ENCODE assay signal across 19 mouse cellular contexts in genomic region chr12:80701332-80701731, GRCm38 (mm10). TPM values are rescaled to one million over a fixed set of nuclear protein-coding genes. Genes with fewer than 3 reads are reported as not detected.
A peak's percentile ranks its signal among the peaks of the same experiment; 100 is the strongest.
DNase-seq lines count a peak whose midpoint lies in the region; ATAC-seq and TF ChIP-seq lines count a peak whose summit lies in the region.
"Had no signal": no experiment of that assay in that cellular context is flagged by ENCODE, and none has a peak within 500 bp of the region (broad histone marks: within the 10 kb centered on the region; RNA-seq: fewer than 3 reads in every experiment).

No protein-coding gene starts in this region.

- 74% methylated on average over 7 of the region's 7 CpGs for WGBS in heart, embryonic 10.5 days
- 41% methylated on average over 7 of the region's 7 CpGs for WGBS in lung, embryonic 15.5 days

- peaks cover 12% of the 10 kb centered on the region; the same call in 1 of the 2 replicates for H3K4me1 ChIP-seq in heart, embryonic 10.5 days
- peaks cover 17% of the 10 kb centered on the region for H3K4me1 ChIP-seq in lung, embryonic 15.5 days
- H3K4me1 ChIP-seq: limb, embryonic 12.5 days had no signal

- H3K27me3 ChIP-seq in heart, embryonic 10.5 days (ENCODE audit: insufficient read depth, poor library complexity, severe bottlenecking), result 0 out of 2 replicates have a peak, but pooled peaks cover 13% of the 10 kb centered on the region
- no peaks in the 10 kb centered on the region for H3K27me3 ChIP-seq in lung, embryonic 15.5 days
- H3K27me3 ChIP-seq: forebrain, embryonic 13.5 days had no signal

- no peaks in the 10 kb centered on the region for H3K9me3 ChIP-seq in heart, embryonic 10.5 days
- H3K9me3 ChIP-seq in lung, embryonic 15.5 days, result no peaks in the 10 kb centered on the region
- H3K9me3 ChIP-seq: forebrain, embryonic 13.5 days; limb, embryonic 12.5 days; midbrain, embryonic 10.5 days had no signal

- H3K4me2 ChIP-seq in lung, embryonic 15.5 days, result no peak overlapping the region
- H3K4me2 ChIP-seq: forebrain, embryonic 13.5 days; heart, embryonic 11.5 days; limb, embryonic 12.5 days had no signal

- ATAC-seq in lung, embryonic 15.5 days (ENCODE audit: borderline replicate concordance, extremely low read depth, low FRiP score, low TSS enrichment), result peak; percentile 64; the same call in 1 of the 2 replicates
- ATAC-seq: forebrain, embryonic 13.5 days had no signal

- no peak overlapping the region for H3K4me3 ChIP-seq in heart, embryonic 10.5 days
- H3K4me3 ChIP-seq in lung, embryonic 15.5 days, result no peak overlapping the region
- H3K4me3 ChIP-seq: forebrain, embryonic 13.5 days; left cerebral cortex, adult 2 months; limb, embryonic 12.5 days; midbrain, embryonic 10.5 days had no signal

- no peak overlapping the region for H3K9ac ChIP-seq in lung, embryonic 15.5 days
- H3K9ac ChIP-seq: forebrain, embryonic 13.5 days; limb, embryonic 12.5 days had no signal

- TF ChIP-seq CTCF in brain, embryonic 14.5 days (IDR thresholded peaks at IDR 0.05; ENCODE audit: borderline replicate concordance, extremely low read depth, insufficient read depth, insufficient read length), result no peak

- TF ChIP-seq POLR2A in brain, embryonic 14.5 days (IDR thresholded peaks at IDR 0.05; ENCODE audit: borderline replicate concordance, extremely low read depth, insufficient read depth, insufficient read length, poor library complexity, severe bottlenecking), result no peak

- no peaks in the 10 kb centered on the region for H3K36me3 ChIP-seq in heart, embryonic 10.5 days
- H3K36me3 ChIP-seq in lung, embryonic 15.5 days, result no peaks in the 10 kb centered on the region
- H3K36me3 ChIP-seq: limb, embryonic 12.5 days; midbrain, embryonic 10.5 days had no signal

- peak; percentile 54 for DNase-seq in heart, postnatal 4 days
- DNase-seq in heart, embryonic 10.5 days (ENCODE audit: low spot score), result no peak
- no peak for DNase-seq in lung, postnatal 14 days
- DNase-seq in NIH3T3 (ENCODE audit: low read depth), result peak; percentile 87
- DNase-seq in brain, embryonic 14.5 days (ENCODE audit: low read depth), result peak; percentile 38
- no peak for DNase-seq in yolk sac, embryonic 10.5 days (ENCODE audit: low spot score)
- DNase-seq: embryo, embryonic 11 days; gastrocnemius, postnatal 36 days; kidney, adult 11 months; retina, postnatal 1 day; thymus, adult 18-20 months had no signal

- no peak overlapping the region for H3K27ac ChIP-seq in heart, embryonic 10.5 days
- no peak overlapping the region for H3K27ac ChIP-seq in lung, embryonic 15.5 days
- H3K27ac ChIP-seq: forebrain, embryonic 13.5 days; kidney, postnatal 0 days; left cerebral cortex, adult 2 months; limb, embryonic 12.5 days; midbrain, embryonic 10.5 days had no signal

RNA-seq across cellular contexts. Expression of gene Plekhd1, which starts 8.9 kb away (rescaled TPM):
- 1 to 10 TPM in 1 of 2 experiments, under 1 TPM in 1; 0.29 to 1.1 TPM for total RNA-seq in heart, postnatal 4 days (2021)
- polyA plus RNA-seq in heart, embryonic 10.5 days (2016; fragmentation: Nextera tagmentation; extraction: Ambion mirVana), result 0.38 and 0.63 TPM in 2 replicates
- polyA plus RNA-seq in lung, embryonic 15.5 days (2015; fragmentation: Nextera tagmentation; extraction: Ambion mirVana), result 4.0 and 4.2 TPM in 2 replicates
- 2.0 and 3.5 TPM in 2 replicates for polyA plus RNA-seq in brain, embryonic 14.5 days (2012; rRNA removed)
- total RNA-seq: gastrocnemius, postnatal 36 days had no signal

RNA-seq across cellular contexts. Expression of gene Erh, which starts 57.2 kb away (rescaled TPM):
- 10 to 100 TPM; 78.2 to 86.6 TPM for total RNA-seq in heart, postnatal 4 days (2021)
- 265 and 347 TPM in 2 replicates for polyA plus RNA-seq in heart, embryonic 10.5 days (2016; fragmentation: Nextera tagmentation; extraction: Ambion mirVana)
- 326 and 362 TPM in 2 replicates for polyA plus RNA-seq in lung, embryonic 15.5 days (2015; fragmentation: Nextera tagmentation; extraction: Ambion mirVana)
- 317 and 398 TPM in 2 replicates for polyA plus RNA-seq in brain, embryonic 14.5 days (2012; rRNA removed)

RNA-seq across cellular contexts. Expression of gene Slc39a9, which starts 57.6 kb away (rescaled TPM):
- 10 to 100 TPM; 25.0 to 28.8 TPM for total RNA-seq in heart, postnatal 4 days (2021)
- polyA plus RNA-seq in heart, embryonic 10.5 days (2016; fragmentation: Nextera tagmentation; extraction: Ambion mirVana), result 21.6 and 24.5 TPM in 2 replicates
- 27.0 and 31.3 TPM in 2 replicates for polyA plus RNA-seq in lung, embryonic 15.5 days (2015; fragmentation: Nextera tagmentation; extraction: Ambion mirVana)
- polyA plus RNA-seq in brain, embryonic 14.5 days (2012; rRNA removed), result 33.4 and 38.2 TPM in 2 replicates

RNA-seq across cellular contexts. Expression of gene Ccdc177, which starts 59.2 kb away (rescaled TPM):
- under 1 TPM; 0.05 to 0.10 TPM for total RNA-seq in heart, postnatal 4 days (2021)
- 0.03 TPM in 1 of 2 replicates, not detected in the other for polyA plus RNA-seq in heart, embryonic 10.5 days (2016; fragmentation: Nextera tagmentation; extraction: Ambion mirVana)
- 0.06 and 0.10 TPM in 2 replicates for polyA plus RNA-seq in lung, embryonic 15.5 days (2015; fragmentation: Nextera tagmentation; extraction: Ambion mirVana)
- 13.0 and 15.3 TPM in 2 replicates for polyA plus RNA-seq in brain, embryonic 14.5 days (2012; rRNA removed)
- total RNA-seq: gastrocnemius, postnatal 36 days had no signal
- polyA plus RNA-seq: heart, embryonic 11.5 days; liver, embryonic 16.5 days had no signal

Comparison
In these comparisons a context has a peak if more than half of its experiments do, and no peak if none do; other contexts are left out.
1. DNase-seq: peak in heart, postnatal 4 days (single experiment), NIH3T3 (single experiment) and brain, embryonic 14.5 days (single experiment); none in heart, embryonic 10.5 days (single experiment), lung, postnatal 14 days (single experiment) and yolk sac, embryonic 10.5 days (single experiment).